Mouse (Mus musculus) midbrain, embryonic 11.5 days (tissue): ENCODE data around the gene Foxn3. TPM values are rescaled to one million over a fixed set of nuclear protein-coding genes. Genes with fewer than 3 reads are reported as not detected.

Experiments
- ATAC-seq: fragments of 200-750 bp; cut with Nextera tagmentation; 2 replicates; pipeline ENCODE4 v1.8.0; 2017; ENCODE audit warnings: moderate TSS enrichment, moderate library complexity; ENCODE audit not compliant: low FRiP score
- DNase-seq: peaks from one replicate; pipeline ENCODE4 v3.0.0; 2015; ENCODE audit warnings: low spot score; ENCODE audit errors: missing footprints
- H3K27ac ChIP-seq: fragments of 300-500 bp; sonication (generic); 2 replicates; pipeline ENCODE4 v1.5.1; 2014; ENCODE audit warnings: low read depth, low read length
- H3K27me3 ChIP-seq: fragments of 300-500 bp; sonication (generic); 2 replicates; pipeline ENCODE4 v1.6.1; 2014; ENCODE audit warnings: mild to moderate bottlenecking, low read length, moderate library complexity, mixed read lengths; ENCODE audit not compliant: control insufficient read depth, insufficient read depth
- H3K36me3 ChIP-seq: fragments of 300-500 bp; sonication (generic); 2 replicates; pipeline ENCODE4 v1.6.1; 2014; ENCODE audit warnings: mild to moderate bottlenecking, low read length, moderate library complexity, mixed read lengths; ENCODE audit not compliant: control insufficient read depth, insufficient read depth
- H3K4me1 ChIP-seq: fragments of 300-500 bp; sonication (generic); 2 replicates; pipeline ENCODE4 v1.6.1; 2014; ENCODE audit warnings: low read length; ENCODE audit not compliant: control insufficient read depth, insufficient read depth
- H3K4me2 ChIP-seq: fragments of 300-500 bp; sonication (generic); 2 replicates; pipeline ENCODE4 v1.6.1; 2014; ENCODE audit warnings: mild to moderate bottlenecking, moderate library complexity
- H3K4me3 ChIP-seq: fragments of 300-500 bp; sonication (generic); 2 replicates; pipeline ENCODE4 v1.5.1; 2014; ENCODE audit warnings: low read depth, low read length
- H3K9ac ChIP-seq: fragments of 300-500 bp; sonication (generic); 2 replicates; pipeline ENCODE4 v1.6.1; 2014; ENCODE audit warnings: low read length
- H3K9me3 ChIP-seq: fragments of 300-500 bp; sonication (generic); 2 replicates; pipeline ENCODE4 v1.6.1; 2016; ENCODE audit warnings: low read length; ENCODE audit not compliant: control insufficient read depth
- WGBS: fragments of 180-500 bp; shearing (Covaris S2); extraction: QIAGEN DNeasy Blood & Tissue Kit; methylation state at CpG from one replicate; pipeline ENCODE4 v1.1.7; 2014; 5-methylcytosine and 5-hydroxymethylcytosine counted together
- polyA plus RNA-seq: library from polyadenylated mRNA; unstranded; fragments of >200 nt; fragmentation: Nextera tagmentation; extraction: Ambion mirVana; gene quantifications from 2 replicates; pipeline ENCODE4 v1.2.1, GENCODE M21; 2014

Gene Foxn3
- polyA plus RNA-seq, 1 experiment from 2014 or later, result 73.8 TPM

DNA sequence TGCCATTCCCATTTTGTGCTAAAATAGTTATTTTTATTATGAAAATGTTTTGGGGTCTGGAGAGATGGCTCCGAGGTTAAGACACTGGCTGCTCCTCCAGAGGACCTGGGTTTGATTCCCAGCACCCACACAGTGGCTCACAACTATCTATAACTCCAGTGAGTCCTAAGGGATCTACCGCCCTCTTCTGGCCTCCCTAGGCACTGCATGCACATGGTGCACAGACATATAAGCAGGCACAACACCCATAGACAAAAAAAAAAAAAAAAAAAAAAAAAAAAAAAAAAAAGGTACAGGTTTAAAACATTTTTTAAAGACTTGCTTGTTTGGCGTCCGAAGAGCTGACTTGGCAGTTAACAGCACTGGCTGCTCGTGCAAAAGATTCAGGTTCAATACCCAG is 391.2 kb downstream of the Foxn3 start:
- Histone ChIP-seq H3K36me3 (no peaks in the 10 kb centered on the region), H3K27ac (no peak overlapping the region), H3K9ac (no peak overlapping the region), H3K4me3 (no peak overlapping the region), H3K4me2 (no peak overlapping the region), H3K27me3 (no peaks in the 10 kb centered on the region), H3K4me1 (no peaks in the 10 kb centered on the region), H3K9me3 (peaks cover 5% of the 10 kb centered on the region; the same call in 1 of the 2 replicates)
- ATAC-seq (no peak), DNase-seq (no peak)
- WGBS, result 84% methylated on average over 5 of the region's 5 CpGs

DNA sequence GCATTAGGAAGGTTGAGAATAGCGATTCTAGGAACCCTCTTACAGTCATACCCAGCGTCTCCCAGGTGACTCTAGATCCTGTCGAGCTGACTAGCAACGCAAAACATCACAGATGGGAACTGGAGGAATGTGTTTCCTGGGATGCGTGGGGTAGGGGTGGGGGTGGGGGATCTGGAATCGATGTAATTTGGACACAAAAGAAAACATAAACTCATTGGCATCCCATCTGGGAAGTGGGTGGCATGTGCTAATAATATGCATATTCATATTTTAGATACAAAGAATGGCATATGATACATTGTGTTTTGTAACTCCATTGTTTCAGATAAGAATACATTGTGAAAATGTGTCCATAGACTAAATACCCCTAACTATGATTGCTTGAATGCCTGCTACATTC is 393.5 kb downstream of the Foxn3 start:
- no peak for ATAC-seq
- H3K9ac ChIP-seq, result no peak overlapping the region
- WGBS, result 88% methylated on average over 6 of the region's 6 CpGs
- H3K36me3 ChIP-seq, result no peaks in the 10 kb centered on the region
- no peak overlapping the region for H3K27ac ChIP-seq
- no peaks in the 10 kb centered on the region for H3K4me1 ChIP-seq
- peaks cover 5% of the 10 kb centered on the region; the same call in 1 of the 2 replicates for H3K9me3 ChIP-seq
- H3K4me2 ChIP-seq, result no peak overlapping the region
- H3K4me3 ChIP-seq, result no peak overlapping the region
- no peaks in the 10 kb centered on the region for H3K27me3 ChIP-seq
- DNase-seq, result no peak

DNA sequence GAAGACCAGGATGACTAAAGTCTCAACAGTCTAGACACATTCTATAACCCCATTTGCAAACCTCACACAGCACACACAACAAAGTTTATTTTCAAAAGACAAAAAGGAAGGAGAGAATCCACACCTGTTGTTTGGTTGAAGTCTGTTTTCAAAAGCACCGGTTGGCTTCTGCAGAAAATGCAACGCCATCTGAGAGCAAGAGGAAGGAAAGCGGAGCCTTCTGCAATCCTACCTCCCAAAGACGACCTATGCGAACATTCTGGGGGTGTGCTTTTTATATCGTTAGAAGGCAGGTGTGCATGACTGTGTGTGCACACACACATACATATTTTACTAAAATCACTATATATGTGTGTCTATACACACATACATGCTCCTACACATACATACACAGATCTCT is 397.3 kb downstream of the Foxn3 start:
- no peak for DNase-seq
- 91% methylated on average over 6 of the region's 6 CpGs for WGBS
- H3K27ac ChIP-seq, result no peak overlapping the region
- ATAC-seq, result no peak
- no peaks in the 10 kb centered on the region for H3K9me3 ChIP-seq
- H3K4me1 ChIP-seq, result no peaks in the 10 kb centered on the region
- H3K4me2 ChIP-seq, result no peak overlapping the region
- H3K4me3 ChIP-seq, result no peak overlapping the region
- H3K9ac ChIP-seq, result no peak overlapping the region
- H3K36me3 ChIP-seq, result no peaks in the 10 kb centered on the region
- no peaks in the 10 kb centered on the region for H3K27me3 ChIP-seq

DNA sequence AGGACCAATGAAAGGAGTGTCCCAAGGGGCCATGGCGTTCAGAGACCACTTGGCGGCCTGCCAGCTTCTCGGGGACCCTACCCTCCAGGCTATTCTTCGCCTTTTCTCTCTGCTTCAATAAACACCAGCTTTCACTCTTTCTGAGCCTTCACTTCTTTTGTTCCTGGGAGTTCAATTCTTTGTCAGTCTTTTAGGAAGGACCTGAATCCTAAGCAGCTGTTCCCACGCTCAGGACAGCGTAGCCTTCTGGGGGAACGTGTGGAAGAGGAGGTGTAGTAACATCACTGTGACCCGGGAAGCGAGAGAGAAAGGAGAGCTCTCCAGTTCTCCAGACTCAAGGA is 400.1 kb downstream of the Foxn3 start:
- DNase-seq (no peak), ATAC-seq (peak; percentile 80)
- Histone ChIP-seq H3K9me3 (no peaks in the 10 kb centered on the region), H3K36me3 (no peaks in the 10 kb centered on the region), H3K9ac (no peak overlapping the region), H3K27ac (no peak overlapping the region; the same call in 1 of the 2 replicates), H3K4me1 (no peaks in the 10 kb centered on the region), H3K4me2 (no peak overlapping the region), H3K4me3 (no peak overlapping the region), H3K27me3 (no peaks in the 10 kb centered on the region)
- 41% methylated on average over 9 of the region's 9 CpGs for WGBS

DNA sequence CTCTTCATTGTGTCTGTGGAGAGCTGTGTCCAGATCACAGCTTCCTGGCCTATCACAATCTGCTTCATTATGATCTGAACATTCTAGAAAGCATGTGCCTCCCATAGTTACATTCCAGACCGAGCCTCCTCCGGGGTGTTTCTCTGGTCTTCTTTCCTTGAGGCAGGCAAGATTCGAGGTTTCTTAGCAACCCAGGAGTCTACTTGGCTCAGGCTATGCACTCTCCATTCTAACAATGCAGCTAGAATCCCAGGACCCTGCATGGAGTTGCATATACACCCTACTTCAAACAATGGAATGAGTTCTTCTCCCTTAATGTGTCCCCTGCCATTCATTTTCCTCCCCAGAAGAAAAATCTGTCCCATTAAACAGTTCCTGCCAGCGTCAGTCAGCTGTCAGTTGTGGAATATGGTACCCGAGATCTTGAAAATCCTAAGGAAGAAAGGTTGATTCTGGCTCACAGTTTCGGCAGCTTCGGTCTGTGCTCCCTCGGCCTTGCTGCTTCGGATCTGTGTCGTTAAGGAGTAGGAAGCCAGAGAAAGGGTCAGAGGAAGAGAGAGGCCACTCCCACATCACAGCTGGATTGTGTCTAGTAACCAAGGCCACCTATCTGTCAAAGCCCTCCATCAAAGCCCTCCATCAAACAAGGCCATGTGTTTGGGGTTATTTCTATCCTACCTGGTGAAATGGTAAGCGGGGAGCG is 400.6 kb downstream of the Foxn3 start:
- Histone ChIP-seq H3K27ac (no peak overlapping the region; the same call in 1 of the 2 replicates), H3K4me3 (no peak overlapping the region), H3K36me3 (no peaks in the 10 kb centered on the region), H3K27me3 (no peaks in the 10 kb centered on the region), H3K9ac (no peak overlapping the region), H3K4me2 (no peak overlapping the region), H3K9me3 (no peaks in the 10 kb centered on the region), H3K4me1 (no peaks in the 10 kb centered on the region)
- 74% methylated on average over 12 of the region's 12 CpGs for WGBS
- ATAC-seq, result peak; percentile 51; the same call in 1 of the 2 replicates
- DNase-seq, result no peak

DNA sequence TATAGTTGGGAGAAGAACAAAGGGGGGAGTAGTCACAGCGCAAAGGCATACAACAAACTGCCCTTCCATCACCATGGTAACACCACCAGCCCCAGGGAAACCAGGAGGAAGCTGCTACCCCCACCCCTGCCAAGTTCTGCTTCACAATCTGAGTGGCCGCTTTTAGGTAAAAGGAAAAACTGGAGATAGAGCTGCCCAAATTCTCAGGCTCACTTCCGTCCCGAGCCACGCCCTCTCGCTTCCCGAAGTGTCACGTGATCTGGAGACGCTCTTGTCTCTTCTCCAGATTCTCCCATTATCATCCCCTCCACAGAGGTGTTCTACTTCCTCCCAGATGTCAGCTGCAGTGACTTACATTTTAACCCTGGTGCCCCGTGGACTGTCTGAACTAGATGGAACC is 401.2 kb downstream of the Foxn3 start:
- peak; percentile 57; the same call in 1 of the 2 replicates for ATAC-seq
- no peaks in the 10 kb centered on the region for H3K9me3 ChIP-seq
- 68% methylated on average over 10 of the region's 10 CpGs for WGBS
- DNase-seq, result no peak
- H3K36me3 ChIP-seq, result no peaks in the 10 kb centered on the region
- H3K27me3 ChIP-seq, result no peaks in the 10 kb centered on the region
- H3K4me1 ChIP-seq, result no peaks in the 10 kb centered on the region
- H3K27ac ChIP-seq, result no peak overlapping the region
- no peak overlapping the region for H3K9ac ChIP-seq
- H3K4me2 ChIP-seq, result no peak overlapping the region
- H3K4me3 ChIP-seq, result no peak overlapping the region

DNA sequence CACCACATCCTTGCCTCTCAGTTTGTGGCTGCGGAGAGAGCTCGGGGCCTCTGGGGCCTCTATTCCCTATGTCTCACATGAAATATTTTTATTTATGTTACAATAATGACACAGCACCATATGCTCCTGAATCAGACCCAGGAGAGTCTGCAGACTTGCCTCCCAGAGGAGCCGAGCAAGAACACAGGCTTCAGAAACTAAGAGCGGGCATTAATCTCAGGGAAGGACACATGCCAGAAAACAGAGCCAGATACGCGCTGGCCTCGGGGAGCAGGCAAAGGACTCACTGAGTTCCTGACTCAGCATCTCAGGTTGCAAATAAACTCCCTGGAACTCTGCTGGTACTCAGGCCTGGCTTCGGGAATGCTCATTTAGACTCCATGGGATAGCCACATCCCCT is 403.3 kb downstream of the Foxn3 start:
- Histone ChIP-seq H3K27me3 (no peaks in the 10 kb centered on the region), H3K4me1 (no peaks in the 10 kb centered on the region), H3K27ac (no peak overlapping the region), H3K4me3 (no peak overlapping the region), H3K9me3 (no peaks in the 10 kb centered on the region), H3K9ac (no peak overlapping the region), H3K36me3 (no peaks in the 10 kb centered on the region), H3K4me2 (no peak overlapping the region)
- DNase-seq, result no peak
- 93% methylated on average over 8 of the region's 8 CpGs for WGBS
- ATAC-seq, result no peak

DNA sequence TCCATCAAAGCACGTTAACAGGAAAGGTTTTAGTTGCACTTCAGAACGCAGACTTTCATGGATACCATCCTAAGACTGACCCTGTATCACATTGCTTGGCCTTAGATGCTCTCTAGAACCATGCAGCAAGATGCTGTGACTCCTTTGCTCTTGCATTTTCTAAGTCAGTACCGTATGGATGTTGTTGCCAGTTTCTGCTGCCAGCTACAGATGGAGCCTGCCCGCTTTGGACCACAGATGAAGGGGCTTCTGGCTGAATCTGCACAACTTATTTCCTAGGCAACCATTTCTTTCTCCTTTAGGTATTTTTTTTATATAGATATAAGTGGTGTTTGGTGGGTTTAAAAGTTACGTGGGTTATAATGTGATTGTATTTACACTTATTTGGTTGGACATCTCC is 407.5 kb downstream of the Foxn3 start:
- no peak overlapping the region for H3K4me2 ChIP-seq
- ATAC-seq (no peak), DNase-seq (no peak)
- H3K9me3 ChIP-seq, result no peaks in the 10 kb centered on the region
- no peaks in the 10 kb centered on the region for H3K27me3 ChIP-seq
- no peak overlapping the region for H3K4me3 ChIP-seq
- H3K9ac ChIP-seq, result no peak overlapping the region
- WGBS, result 90% methylated on average over 5 of the region's 5 CpGs
- no peak overlapping the region for H3K27ac ChIP-seq
- H3K4me1 ChIP-seq, result no peaks in the 10 kb centered on the region
- H3K36me3 ChIP-seq, result no peaks in the 10 kb centered on the region

DNA sequence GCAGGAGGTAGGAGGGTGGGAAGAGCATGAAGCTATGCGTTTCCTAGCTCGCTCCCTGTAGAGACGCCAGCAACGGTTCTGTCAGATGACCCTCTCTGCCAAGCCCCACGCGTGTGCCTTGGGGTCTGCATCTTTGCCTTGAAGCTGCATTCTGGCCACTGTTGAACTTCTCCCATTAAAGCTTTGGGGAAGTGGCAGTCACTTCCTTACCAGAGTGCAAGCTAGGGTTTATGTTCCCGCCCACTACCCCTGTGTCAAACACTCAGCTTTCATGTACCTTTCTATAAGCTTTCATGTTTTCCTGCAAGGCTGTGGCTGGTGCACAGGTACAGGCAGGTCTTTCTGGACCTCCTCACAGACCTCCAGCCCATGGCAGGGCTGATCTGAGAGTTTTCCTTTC is 409.2 kb downstream of the Foxn3 start:
- H3K27ac ChIP-seq, result no peak overlapping the region
- no peaks in the 10 kb centered on the region for H3K36me3 ChIP-seq
- H3K9ac ChIP-seq, result no peak overlapping the region
- DNase-seq, result no peak
- H3K4me2 ChIP-seq, result no peak overlapping the region
- WGBS, result 90% methylated on average over 7 of the region's 7 CpGs
- no peak for ATAC-seq
- H3K9me3 ChIP-seq, result no peaks in the 10 kb centered on the region
- H3K27me3 ChIP-seq, result no peaks in the 10 kb centered on the region
- no peak overlapping the region for H3K4me3 ChIP-seq
- no peaks in the 10 kb centered on the region for H3K4me1 ChIP-seq
